Mouse (Mus musculus): Measurements from ENCODE around the gene Plekhm3. TPM values are rescaled to one million over a fixed set of nuclear protein-coding genes. Genes with fewer than 3 reads are reported as not detected.

Plekhm3 gene
- polyA plus RNA-seq, 2 experiments, result 0.58 to 0.63 TPM

- TF ChIP-seq EP300 (IDR thresholded peaks at IDR 0.05; ENCODE audit: low read depth), result no peak
- no peak for TF ChIP-seq CTCF (IDR thresholded peaks at IDR 0.05; ENCODE audit: low read depth)
- H3K4me2 ChIP-seq (ENCODE audit: low read depth), result no peak overlapping the region
- DNase-seq (ENCODE audit: low read depth in 3 of 3, low spot score in 3 of 3) (no peak), ATAC-seq (ENCODE audit: insufficient read depth) (no peak)
- 55% methylated on average over 2 of the region's 2 CpGs for WGBS (ENCODE audit: insufficient replicate concordance)
- H3K9ac ChIP-seq (replicated peaks), result no peak overlapping the region
- H3K27ac ChIP-seq, result no peak overlapping the region
- no peaks in the 10 kb centered on the region for H3K9me3 ChIP-seq (ENCODE audit: control insufficient read depth, low read length)
- H3K36me3 ChIP-seq (replicated peaks; ENCODE audit: control insufficient read depth, insufficient read depth, low read depth), result no peaks in the 10 kb centered on the region
- no peaks in the 10 kb centered on the region for H3K27me3 ChIP-seq (ENCODE audit: control insufficient read depth, insufficient read depth, low read length)
- no peak overlapping the region for H3K4me3 ChIP-seq (ENCODE audit: insufficient read depth in 1 of 2, low read depth in 2 of 2, low read length in 2 of 2)
- no peaks in the 10 kb centered on the region; a peak in 1 of 4 replicates for H3K4me1 ChIP-seq (replicated peaks; ENCODE audit: control insufficient read depth in 2 of 2, insufficient read depth in 2 of 2, low read length in 1 of 2)
These were observed 151.4 kb downstream of the Plekhm3 start for GRCm38 (mm10) chr1:64805217-64805616.

- H3K27ac ChIP-seq, result no peak overlapping the region
- 55% methylated on average over 6 of the region's 6 CpGs for WGBS (ENCODE audit: insufficient replicate concordance)
- ATAC-seq (ENCODE audit: insufficient read depth) (no peak), DNase-seq (ENCODE audit: low read depth in 3 of 3, low spot score in 3 of 3) (no peak)
- peaks cover 2% of the 10 kb centered on the region in 2 experiments for H3K4me1 ChIP-seq (replicated peaks; ENCODE audit: control insufficient read depth in 2 of 2, insufficient read depth in 2 of 2, low read length in 1 of 2)
- H3K9me3 ChIP-seq (ENCODE audit: control insufficient read depth, low read length), result no peaks in the 10 kb centered on the region
- H3K27me3 ChIP-seq (ENCODE audit: control insufficient read depth, insufficient read depth, low read length), result no peaks in the 10 kb centered on the region
- TF ChIP-seq EP300 (IDR thresholded peaks at IDR 0.05; ENCODE audit: low read depth), result no peak
- TF ChIP-seq CTCF (IDR thresholded peaks at IDR 0.05; ENCODE audit: low read depth), result no peak
- H3K36me3 ChIP-seq (replicated peaks; ENCODE audit: control insufficient read depth, insufficient read depth, low read depth), result no peaks in the 10 kb centered on the region
- no peak overlapping the region for H3K4me3 ChIP-seq (ENCODE audit: insufficient read depth in 1 of 2, low read depth in 2 of 2, low read length in 2 of 2)
- H3K4me2 ChIP-seq (ENCODE audit: low read depth), result no peak overlapping the region
- no peak overlapping the region for H3K9ac ChIP-seq (replicated peaks)
These were observed 154.0 kb downstream of the Plekhm3 start for GRCm38 (mm10) chr1:64802631-64803030.

GRCm38 (mm10) chr1:64797621-64798020, 159.0 kb downstream of the Plekhm3 start:
- 16% methylated on average over 3 of the region's 3 CpGs for WGBS (ENCODE audit: insufficient replicate concordance)
- no peak overlapping the region for H3K9ac ChIP-seq (replicated peaks)
- H3K27me3 ChIP-seq (ENCODE audit: control insufficient read depth, insufficient read depth, low read length), result no peaks in the 10 kb centered on the region
- no peaks in the 10 kb centered on the region for H3K9me3 ChIP-seq (ENCODE audit: control insufficient read depth, low read length)
- no peaks in the 10 kb centered on the region for H3K36me3 ChIP-seq (replicated peaks; ENCODE audit: control insufficient read depth, insufficient read depth, low read depth)
- H3K4me3 ChIP-seq (ENCODE audit: insufficient read depth in 1 of 2, low read depth in 2 of 2, low read length in 2 of 2), result no peak overlapping the region
- H3K27ac ChIP-seq, result no peak overlapping the region
- H3K4me1 ChIP-seq (replicated peaks; ENCODE audit: control insufficient read depth in 2 of 2, insufficient read depth in 2 of 2, low read length in 1 of 2), result peaks cover 5 to 17% of the 10 kb centered on the region in 2 experiments
- TF ChIP-seq CTCF (IDR thresholded peaks at IDR 0.05; ENCODE audit: low read depth), result no peak
- TF ChIP-seq EP300 (IDR thresholded peaks at IDR 0.05; ENCODE audit: low read depth), result peak; percentile 23; the same call in 1 of the 2 replicates
- peak; percentile 26; the same call in 1 of the 2 replicates for ATAC-seq (ENCODE audit: insufficient read depth)
- DNase-seq (ENCODE audit: low read depth in 3 of 3, low spot score in 3 of 3), result no peak
- no peak overlapping the region for H3K4me2 ChIP-seq (ENCODE audit: low read depth)

GRCm38 (mm10) chr1:64796867-64797582, 159.6 kb downstream of the Plekhm3 start:
- Histone ChIP-seq H3K4me3 (ENCODE audit: insufficient read depth in 1 of 2, low read depth in 2 of 2, low read length in 2 of 2) (no peak overlapping the region), H3K36me3 (replicated peaks; ENCODE audit: control insufficient read depth, insufficient read depth, low read depth) (no peaks in the 10 kb centered on the region), H3K4me1 (replicated peaks; ENCODE audit: control insufficient read depth in 2 of 2, insufficient read depth in 2 of 2, low read length in 1 of 2) (peaks cover 5 to 19% of the 10 kb centered on the region in 2 experiments), H3K9me3 (ENCODE audit: control insufficient read depth, low read length) (no peaks in the 10 kb centered on the region), H3K4me2 (ENCODE audit: low read depth) (no peak overlapping the region), H3K27me3 (ENCODE audit: control insufficient read depth, insufficient read depth, low read length) (no peaks in the 10 kb centered on the region), H3K27ac (no peak overlapping the region), H3K9ac (replicated peaks) (no peak overlapping the region)
- no peak for ATAC-seq (ENCODE audit: insufficient read depth)
- TF ChIP-seq CTCF (IDR thresholded peaks at IDR 0.05; ENCODE audit: low read depth) (no peak), EP300 (IDR thresholded peaks at IDR 0.05; ENCODE audit: low read depth) (no peak)
- 40% methylated on average over 6 of the region's 6 CpGs for WGBS (ENCODE audit: insufficient replicate concordance)
- DNase-seq (ENCODE audit: low read depth in 3 of 3, low spot score in 3 of 3), result no peak

- ATAC-seq (ENCODE audit: insufficient read depth), result no peak
- H3K4me2 ChIP-seq (ENCODE audit: low read depth), result no peak overlapping the region
- no peak overlapping the region for H3K27ac ChIP-seq
- no peak for DNase-seq (ENCODE audit: low read depth in 3 of 3, low spot score in 3 of 3)
- H3K9ac ChIP-seq (replicated peaks), result no peak overlapping the region
- H3K9me3 ChIP-seq (ENCODE audit: control insufficient read depth, low read length), result no peaks in the 10 kb centered on the region
- no peaks in the 10 kb centered on the region for H3K36me3 ChIP-seq (replicated peaks; ENCODE audit: control insufficient read depth, insufficient read depth, low read depth)
- peaks cover 7 to 22% of the 10 kb centered on the region in 2 experiments for H3K4me1 ChIP-seq (replicated peaks; ENCODE audit: control insufficient read depth in 2 of 2, insufficient read depth in 2 of 2, low read length in 1 of 2)
- H3K27me3 ChIP-seq (ENCODE audit: control insufficient read depth, insufficient read depth, low read length), result no peaks in the 10 kb centered on the region
- TF ChIP-seq CTCF (IDR thresholded peaks at IDR 0.05; ENCODE audit: low read depth) (no peak), EP300 (IDR thresholded peaks at IDR 0.05; ENCODE audit: low read depth) (no peak)
- no peak overlapping the region for H3K4me3 ChIP-seq (ENCODE audit: insufficient read depth in 1 of 2, low read depth in 2 of 2, low read length in 2 of 2)
- WGBS (ENCODE audit: insufficient replicate concordance), result 64% methylated on average over 8 of the region's 8 CpGs
These were observed 161.2 kb downstream of the Plekhm3 start for GRCm38 (mm10) chr1:64795284-64796040.

Measured in liver, embryonic 14.5 days (tissue).